Mouse (Mus musculus): Measurements from ENCODE around the gene Ptafr. TPM values are rescaled to one million over a fixed set of nuclear protein-coding genes. Genes with fewer than 3 reads are reported as not detected.

Gene Ptafr
- polyA plus RNA-seq, 1 experiment from 2014 or later, result 0.68 TPM

DNA sequence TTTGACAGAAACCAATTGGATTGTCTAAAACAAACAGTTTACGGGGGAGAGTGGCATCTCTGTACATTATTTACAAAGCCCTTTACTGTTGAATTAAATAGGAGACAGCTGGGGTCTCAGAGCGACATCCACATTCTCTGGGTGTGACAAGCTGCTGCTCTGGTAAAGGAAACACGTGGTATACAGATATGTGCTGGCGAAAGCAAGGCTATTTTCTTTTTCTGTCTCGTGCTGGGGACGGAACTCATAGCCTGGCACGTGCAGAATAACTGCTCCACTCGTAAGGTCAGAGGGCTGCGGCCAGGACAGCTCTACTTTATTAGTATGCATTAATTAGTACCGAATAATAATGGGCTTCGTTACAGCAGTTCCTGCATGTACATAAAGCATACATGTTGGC, 9.5 kb downstream of the Ptafr start:
- Histone ChIP-seq H3K36me3 (ENCODE audit: control insufficient read depth, insufficient read depth) (no peaks in the 10 kb centered on the region), H3K4me2 (ENCODE audit: low read depth, low read length) (peak overlapping the region; percentile 38; the same call in 1 of the 2 replicates), H3K27ac (ENCODE audit: low read length) (no peak overlapping the region; the same call in 1 of the 2 replicates), H3K9ac (ENCODE audit: low read length) (peak overlapping the region; percentile 11; the same call in 1 of the 2 replicates), H3K27me3 (ENCODE audit: control insufficient read depth, insufficient read depth, low read length) (no peaks in the 10 kb centered on the region), H3K4me3 (ENCODE audit: low read length) (no peak overlapping the region), H3K9me3 (replicated peaks; ENCODE audit: control insufficient read depth, low read length) (no peaks in the 10 kb centered on the region), H3K4me1 (ENCODE audit: control insufficient read depth, insufficient read depth, low read length) (peaks cover 11% of the 10 kb centered on the region)
- 29% methylated on average over 11 of the region's 11 CpGs for WGBS
- ATAC-seq (replicated peaks; ENCODE audit: extremely low read depth, insufficient read depth, low FRiP score), result peak; percentile 81

DNA sequence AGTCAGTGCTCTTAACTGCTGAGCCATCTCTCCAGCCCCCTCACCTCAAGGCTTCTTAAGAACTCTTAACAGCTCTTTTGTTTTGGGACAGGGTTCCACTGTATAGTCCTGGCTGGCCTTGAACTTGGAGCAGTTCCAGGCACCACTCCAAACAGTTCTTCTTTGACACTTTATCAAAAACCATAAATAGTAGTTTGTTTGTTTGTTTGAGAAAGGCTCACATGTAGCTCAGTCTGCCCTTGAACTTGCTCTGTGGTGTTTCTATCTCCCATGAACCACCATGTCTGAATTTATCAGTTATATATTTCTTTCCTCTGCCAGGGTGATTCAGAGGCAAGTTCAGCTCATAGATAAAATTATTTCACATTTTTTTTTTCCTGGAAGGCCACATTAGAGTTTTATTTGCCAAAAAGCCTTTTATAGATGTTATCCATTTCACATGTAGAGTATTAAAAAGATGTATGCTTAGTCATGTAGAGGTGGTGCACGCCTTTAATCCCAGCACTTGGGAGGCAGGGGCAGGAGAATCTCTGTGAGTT, 11.0 kb downstream of the Ptafr start:
- Histone ChIP-seq H3K4me2 (ENCODE audit: low read depth, low read length) (no peak overlapping the region), H3K27me3 (ENCODE audit: control insufficient read depth, insufficient read depth, low read length) (no peaks in the 10 kb centered on the region), H3K27ac (ENCODE audit: low read length) (no peak overlapping the region), H3K36me3 (ENCODE audit: control insufficient read depth, insufficient read depth) (no peaks in the 10 kb centered on the region), H3K4me3 (ENCODE audit: low read length) (no peak overlapping the region), H3K9ac (ENCODE audit: low read length) (no peak overlapping the region), H3K4me1 (ENCODE audit: control insufficient read depth, insufficient read depth, low read length) (peaks cover 11% of the 10 kb centered on the region), H3K9me3 (replicated peaks; ENCODE audit: control insufficient read depth, low read length) (no peaks in the 10 kb centered on the region)
- ATAC-seq (replicated peaks; ENCODE audit: extremely low read depth, insufficient read depth, low FRiP score), result no peak
- 73% methylated on average over 1 of the region's 1 CpGs for WGBS

DNA sequence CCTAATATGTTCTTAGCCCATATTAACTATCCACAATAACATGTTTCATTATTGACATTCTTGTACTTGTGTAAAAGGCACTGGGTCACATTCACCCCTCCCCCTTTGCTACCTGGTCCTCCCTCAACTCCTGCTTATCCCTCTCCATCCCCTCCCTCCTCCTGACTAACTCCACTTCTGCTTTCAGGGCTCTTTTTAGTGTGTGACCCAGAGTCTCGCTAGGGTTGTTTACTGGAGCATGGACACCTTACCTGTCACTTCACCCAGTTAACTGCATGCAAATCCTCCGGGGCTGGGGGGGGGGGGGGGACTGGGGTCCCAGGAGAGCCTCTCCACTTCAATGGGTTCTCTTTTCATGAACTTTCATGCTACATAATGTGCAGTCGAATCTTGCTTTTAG, 19.9 kb downstream of the Ptafr start:
- Histone ChIP-seq H3K4me3 (ENCODE audit: low read length) (no peak overlapping the region), H3K4me1 (ENCODE audit: control insufficient read depth, insufficient read depth, low read length) (no peaks in the 10 kb centered on the region), H3K4me2 (ENCODE audit: low read depth, low read length) (no peak overlapping the region), H3K9me3 (replicated peaks; ENCODE audit: control insufficient read depth, low read length) (peaks cover 6% of the 10 kb centered on the region), H3K27me3 (ENCODE audit: control insufficient read depth, insufficient read depth, low read length) (no peaks in the 10 kb centered on the region), H3K36me3 (ENCODE audit: control insufficient read depth, insufficient read depth) (no peaks in the 10 kb centered on the region), H3K27ac (ENCODE audit: low read length) (no peak overlapping the region), H3K9ac (ENCODE audit: low read length) (no peak overlapping the region)
- ATAC-seq (replicated peaks; ENCODE audit: extremely low read depth, insufficient read depth, low FRiP score), result no peak
- WGBS, result 58% methylated on average over 3 of the region's 3 CpGs

DNA sequence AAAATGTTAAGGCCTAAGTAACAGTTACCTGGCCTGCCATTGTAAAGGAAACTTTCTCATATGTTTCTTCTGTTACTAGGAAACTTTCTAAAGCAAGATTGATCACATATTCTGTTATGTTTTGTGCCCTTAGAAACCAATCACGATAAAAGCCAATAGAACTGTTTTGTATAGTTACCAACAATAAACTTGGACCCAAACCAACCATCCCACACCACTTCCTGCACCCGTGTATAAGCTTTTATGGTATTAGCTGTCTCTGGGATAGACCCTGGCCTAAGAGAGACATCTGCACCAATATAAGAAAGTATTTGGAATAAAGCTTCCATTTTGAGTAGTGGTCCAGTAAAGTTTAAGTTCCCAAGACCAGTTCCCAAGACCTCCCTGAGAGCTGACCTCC, 21.1 kb downstream of the Ptafr start:
- H3K4me2 ChIP-seq (ENCODE audit: low read depth, low read length), result no peak overlapping the region
- peaks cover 6% of the 10 kb centered on the region for H3K9me3 ChIP-seq (replicated peaks; ENCODE audit: control insufficient read depth, low read length)
- no peaks in the 10 kb centered on the region for H3K27me3 ChIP-seq (ENCODE audit: control insufficient read depth, insufficient read depth, low read length)
- H3K9ac ChIP-seq (ENCODE audit: low read length), result no peak overlapping the region
- no peaks in the 10 kb centered on the region for H3K36me3 ChIP-seq (ENCODE audit: control insufficient read depth, insufficient read depth)
- 72% methylated on average over 2 of the region's 2 CpGs for WGBS
- no peak overlapping the region for H3K27ac ChIP-seq (ENCODE audit: low read length)
- H3K4me1 ChIP-seq (ENCODE audit: control insufficient read depth, insufficient read depth, low read length), result no peaks in the 10 kb centered on the region
- no peak for ATAC-seq (replicated peaks; ENCODE audit: extremely low read depth, insufficient read depth, low FRiP score)
- H3K4me3 ChIP-seq (ENCODE audit: low read length), result no peak overlapping the region

DNA sequence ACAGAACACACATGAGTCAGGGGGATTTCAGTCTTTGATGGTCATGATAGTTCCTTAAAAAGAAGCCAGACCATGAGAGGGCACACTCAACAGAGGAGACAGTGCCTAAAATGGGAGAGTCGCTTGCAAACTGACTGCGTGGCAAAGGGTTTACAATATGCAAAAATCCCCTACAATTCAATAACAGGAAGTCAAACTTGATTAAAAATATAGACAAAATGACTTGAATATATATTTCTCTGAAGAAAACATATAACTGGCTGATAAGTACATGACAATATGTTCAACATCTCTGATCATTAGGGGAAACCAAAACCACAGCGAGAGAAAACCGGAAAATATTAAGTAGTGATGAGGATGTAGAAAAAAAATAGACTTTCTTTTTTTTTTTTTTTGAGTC, 22.4 kb downstream of the Ptafr start:
- Histone ChIP-seq H3K27ac (ENCODE audit: low read length) (no peak overlapping the region), H3K27me3 (ENCODE audit: control insufficient read depth, insufficient read depth, low read length) (no peaks in the 10 kb centered on the region), H3K4me1 (ENCODE audit: control insufficient read depth, insufficient read depth, low read length) (no peaks in the 10 kb centered on the region), H3K9me3 (replicated peaks; ENCODE audit: control insufficient read depth, low read length) (no peaks in the 10 kb centered on the region), H3K4me2 (ENCODE audit: low read depth, low read length) (no peak overlapping the region), H3K36me3 (ENCODE audit: control insufficient read depth, insufficient read depth) (no peaks in the 10 kb centered on the region), H3K9ac (ENCODE audit: low read length) (no peak overlapping the region), H3K4me3 (ENCODE audit: low read length) (no peak overlapping the region)
- no peak for ATAC-seq (replicated peaks; ENCODE audit: extremely low read depth, insufficient read depth, low FRiP score)
- 91% methylated on average over 4 of the region's 4 CpGs for WGBS

DNA sequence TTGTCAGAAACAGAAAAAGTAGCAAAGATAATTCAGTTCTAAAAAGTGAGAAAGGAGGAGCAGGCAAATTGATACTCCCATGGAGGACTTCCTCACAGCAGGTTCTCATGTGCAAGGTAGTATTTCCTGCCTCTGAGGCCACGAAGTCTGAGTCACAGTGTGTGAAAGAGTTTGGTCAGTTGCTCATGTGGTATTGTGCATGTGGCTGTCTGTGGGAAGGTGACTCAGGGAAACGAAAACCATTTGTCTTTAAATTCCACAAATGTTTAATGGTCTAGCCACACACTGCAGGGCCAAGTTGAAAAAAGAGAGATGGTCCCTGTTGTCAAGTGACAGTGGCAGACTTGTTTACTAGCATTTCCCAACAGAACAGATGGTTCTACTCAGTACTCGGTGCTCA, 24.6 kb downstream of the Ptafr start:
- H3K27me3 ChIP-seq (ENCODE audit: control insufficient read depth, insufficient read depth, low read length), result no peaks in the 10 kb centered on the region
- no peaks in the 10 kb centered on the region for H3K9me3 ChIP-seq (replicated peaks; ENCODE audit: control insufficient read depth, low read length)
- ATAC-seq (replicated peaks; ENCODE audit: extremely low read depth, insufficient read depth, low FRiP score), result no peak
- H3K27ac ChIP-seq (ENCODE audit: low read length), result no peak overlapping the region
- no peak overlapping the region for H3K4me2 ChIP-seq (ENCODE audit: low read depth, low read length)
- H3K4me3 ChIP-seq (ENCODE audit: low read length), result no peak overlapping the region
- 69% methylated on average over 3 of the region's 3 CpGs for WGBS
- H3K36me3 ChIP-seq (ENCODE audit: control insufficient read depth, insufficient read depth), result no peaks in the 10 kb centered on the region
- H3K9ac ChIP-seq (ENCODE audit: low read length), result no peak overlapping the region
- H3K4me1 ChIP-seq (ENCODE audit: control insufficient read depth, insufficient read depth, low read length), result no peaks in the 10 kb centered on the region

DNA sequence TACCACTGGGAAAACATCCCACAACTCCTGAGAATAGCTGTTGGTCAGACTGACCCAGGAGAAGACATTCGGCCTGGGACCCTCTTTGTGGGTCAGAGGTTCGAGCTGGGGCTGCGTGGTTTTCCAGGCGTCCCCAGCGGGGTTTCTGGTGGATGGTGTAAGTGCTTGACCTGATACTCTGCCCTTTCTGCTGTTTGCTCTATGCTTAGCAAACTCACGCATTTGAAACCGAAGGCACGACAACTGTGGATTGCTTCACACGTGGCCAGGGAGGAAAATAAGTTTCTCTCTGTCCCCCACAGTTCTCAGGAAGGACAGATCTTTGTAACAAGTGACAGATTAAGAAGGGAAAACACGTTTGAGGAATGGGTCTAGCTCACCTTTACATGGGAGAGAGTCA, 26.8 kb downstream of the Ptafr start:
- ATAC-seq (replicated peaks; ENCODE audit: extremely low read depth, insufficient read depth, low FRiP score), result no peak

DNA sequence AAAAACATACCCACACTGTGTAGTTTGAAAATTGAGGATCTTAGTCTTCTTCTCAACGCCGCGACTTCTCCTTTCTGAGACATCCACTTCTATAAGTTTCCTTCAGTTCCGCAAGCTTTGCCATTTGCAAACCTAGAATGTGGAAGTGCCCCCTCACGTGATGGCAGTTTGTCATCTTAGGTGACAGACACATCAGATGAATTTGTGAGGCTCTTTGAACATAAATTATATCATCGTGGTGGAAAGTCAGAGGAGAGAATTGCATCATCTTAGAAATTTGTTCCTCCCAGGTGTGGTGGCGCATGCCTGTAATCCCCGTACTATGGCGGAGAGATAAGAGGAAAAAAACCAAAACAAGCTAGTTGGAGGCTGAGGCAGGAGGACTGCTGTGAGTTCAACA, 29.1 kb downstream of the Ptafr start:
- H3K4me2 ChIP-seq (ENCODE audit: low read depth, low read length), result no peak overlapping the region
- no peak for ATAC-seq (replicated peaks; ENCODE audit: extremely low read depth, insufficient read depth, low FRiP score)
- H3K9me3 ChIP-seq (replicated peaks; ENCODE audit: control insufficient read depth, low read length), result no peaks in the 10 kb centered on the region
- H3K27ac ChIP-seq (ENCODE audit: low read length), result no peak overlapping the region
- H3K9ac ChIP-seq (ENCODE audit: low read length), result no peak overlapping the region
- H3K27me3 ChIP-seq (ENCODE audit: control insufficient read depth, insufficient read depth, low read length), result no peaks in the 10 kb centered on the region
- H3K36me3 ChIP-seq (ENCODE audit: control insufficient read depth, insufficient read depth), result no peaks in the 10 kb centered on the region
- 85% methylated on average over 9 of the region's 9 CpGs for WGBS
- H3K4me1 ChIP-seq (ENCODE audit: control insufficient read depth, insufficient read depth, low read length), result peaks cover 6% of the 10 kb centered on the region
- H3K4me3 ChIP-seq (ENCODE audit: low read length), result no peak overlapping the region

More for the DNA sequence above, 26.8 kb downstream of the Ptafr start:
- WGBS, result 78% methylated on average over 10 of the region's 10 CpGs
- Histone ChIP-seq H3K27me3 (ENCODE audit: control insufficient read depth, insufficient read depth, low read length) (no peaks in the 10 kb centered on the region), H3K9me3 (replicated peaks; ENCODE audit: control insufficient read depth, low read length) (no peaks in the 10 kb centered on the region), H3K4me2 (ENCODE audit: low read depth, low read length) (no peak overlapping the region), H3K27ac (ENCODE audit: low read length) (no peak overlapping the region), H3K4me3 (ENCODE audit: low read length) (no peak overlapping the region), H3K4me1 (ENCODE audit: control insufficient read depth, insufficient read depth, low read length) (peaks cover 6% of the 10 kb centered on the region), H3K9ac (ENCODE audit: low read length) (no peak overlapping the region), H3K36me3 (ENCODE audit: control insufficient read depth, insufficient read depth) (no peaks in the 10 kb centered on the region)

DNA sequence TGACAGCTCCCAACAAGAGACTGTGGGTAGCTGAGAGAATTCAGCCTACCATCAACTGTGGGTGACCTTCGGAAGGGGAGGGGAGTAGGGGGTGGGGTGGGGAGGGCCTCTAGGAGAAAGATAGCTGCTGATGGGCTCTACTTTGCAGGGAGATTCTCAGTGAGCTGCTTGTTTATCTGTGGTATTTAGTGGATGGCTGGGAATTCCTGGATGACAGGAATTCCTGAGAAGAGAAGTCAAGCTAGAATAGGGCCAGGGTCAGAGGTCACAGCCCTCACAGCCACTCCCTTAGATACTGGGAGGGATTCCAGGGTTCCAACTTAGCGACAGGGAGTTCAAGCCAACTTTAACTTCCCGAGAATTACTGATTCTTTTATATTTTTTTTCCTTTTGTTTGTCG, 30.3 kb downstream of the Ptafr start:
- H3K4me2 ChIP-seq (ENCODE audit: low read depth, low read length), result no peak overlapping the region
- H3K9me3 ChIP-seq (replicated peaks; ENCODE audit: control insufficient read depth, low read length), result no peaks in the 10 kb centered on the region
- H3K27ac ChIP-seq (ENCODE audit: low read length), result no peak overlapping the region
- no peaks in the 10 kb centered on the region for H3K36me3 ChIP-seq (ENCODE audit: control insufficient read depth, insufficient read depth)
- WGBS, result 29% methylated on average over 4 of the region's 4 CpGs
- no peaks in the 10 kb centered on the region for H3K27me3 ChIP-seq (ENCODE audit: control insufficient read depth, insufficient read depth, low read length)
- peak; percentile 45; the same call in 1 of the 2 replicates for ATAC-seq (replicated peaks; ENCODE audit: extremely low read depth, insufficient read depth, low FRiP score)
- H3K9ac ChIP-seq (ENCODE audit: low read length), result no peak overlapping the region
- H3K4me1 ChIP-seq (ENCODE audit: control insufficient read depth, insufficient read depth, low read length), result peaks cover 6% of the 10 kb centered on the region
- H3K4me3 ChIP-seq (ENCODE audit: low read length), result no peak overlapping the region
